Comparison of ENCODE assay signal across 15 mouse cellular contexts in genomic region chr14:57041439-57041838, GRCm38 (mm10). TPM values are rescaled to one million over a fixed set of nuclear protein-coding genes. Genes with fewer than 3 reads are reported as not detected.
"Had no signal": no experiment of that assay in that cellular context is flagged by ENCODE, and none has a peak within 500 bp of the region (broad histone marks: within the 10 kb centered on the region; RNA-seq: fewer than 3 reads in every experiment).

No protein-coding gene starts in this region.

- H3K36me3 ChIP-seq: limb, embryonic 12.5 days; limb, embryonic 15.5 days had no signal

- H3K27ac ChIP-seq: limb, embryonic 12.5 days; limb, embryonic 15.5 days; liver, embryonic 14.5 days had no signal

- H3K9ac ChIP-seq: limb, embryonic 12.5 days; limb, embryonic 15.5 days; liver, embryonic 14.5 days; liver, postnatal 0 days had no signal

- H3K27me3 ChIP-seq: limb, embryonic 12.5 days; limb, embryonic 15.5 days had no signal

- H3K4me2 ChIP-seq: limb, embryonic 12.5 days; limb, embryonic 15.5 days; liver, embryonic 11.5 days; midbrain, embryonic 11.5 days had no signal

- DNase-seq: kidney, adult 18-20 months; kidney, adult 9 months; kidney, postnatal 14 days; kidney, postnatal 4 days; left cerebral cortex, postnatal 4 days; liver, postnatal 0 days; midbrain, embryonic 14.5 days; thymus, postnatal 25 days had no signal

- ATAC-seq: liver, postnatal 0 days had no signal

- H3K9me3 ChIP-seq: limb, embryonic 15.5 days had no signal

- H3K4me3 ChIP-seq: limb, embryonic 12.5 days; limb, embryonic 15.5 days had no signal

- H3K4me1 ChIP-seq: limb, embryonic 12.5 days; limb, embryonic 15.5 days had no signal

RNA-seq across cellular contexts. Expression of gene Gja3, which starts 16.5 kb away (rescaled TPM):
- polyA plus RNA-seq: liver, embryonic 14.5 days; liver, postnatal 0 days; midbrain, embryonic 14.5 days; neural tube, embryonic 14.5 days; spleen, adult 2 months had no signal
